ENCODE assay signal across 1 mouse cellular context in the genomic region with DNA sequence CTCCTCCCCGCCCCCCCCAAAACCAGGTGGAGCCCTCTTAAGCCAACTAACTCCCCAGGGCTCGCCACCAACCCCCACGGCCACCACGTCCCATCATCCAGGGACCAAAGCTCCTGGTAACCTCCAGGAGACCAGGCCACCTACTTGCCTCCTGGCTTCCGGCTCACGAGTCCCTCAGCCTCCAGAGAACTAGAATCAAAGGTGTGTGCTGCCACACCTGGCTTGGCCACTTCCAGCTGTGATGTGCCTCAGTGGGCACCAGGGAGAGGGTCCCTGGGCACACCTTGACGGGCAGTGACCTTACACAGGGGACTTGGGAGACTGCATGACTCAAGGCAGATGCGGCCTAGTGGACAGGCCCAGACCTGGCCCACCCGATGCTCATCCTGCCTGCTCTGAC.
A peak's percentile ranks its signal among the peaks of the same experiment; 100 is the strongest.
TF ChIP-seq lines count a peak whose summit lies in the region.

No protein-coding gene starts in this region.

TF ChIP-seq in CH12.LX, 34 proteins besides CTCF, POLR2A, EP300 and RAD21:
- no peak for TF ChIP-seq SIN3A (IDR thresholded peaks at IDR 0.05; ENCODE audit: low read length)
- peak; percentile 5; the same call in 1 of the 2 replicates for TF ChIP-seq POLR2AphosphoS2 (IDR thresholded peaks at IDR 0.05; ENCODE audit: low read depth, low read length)
